Mouse (Mus musculus) frontal cortex, adult (tissue): ENCODE measurements around the gene Ppm1n.
A peak's percentile ranks its signal among the peaks of the same experiment; 100 is the strongest.
"Not testable (repeated sequence)": the region's sequence is repeated elsewhere in the genome, so short reads cannot be mapped to it uniquely, and the experiment has no call there.

Experiments used
- ATAC-seq: cut with Nextera tagmentation; 2 replicates; pipeline ENCODE4 v1.9.2; 2017; ENCODE audit warnings: mild to moderate bottlenecking, moderate library complexity, mixed read lengths; ENCODE audit not compliant: low TSS enrichment

The Ppm1n gene

DNA sequence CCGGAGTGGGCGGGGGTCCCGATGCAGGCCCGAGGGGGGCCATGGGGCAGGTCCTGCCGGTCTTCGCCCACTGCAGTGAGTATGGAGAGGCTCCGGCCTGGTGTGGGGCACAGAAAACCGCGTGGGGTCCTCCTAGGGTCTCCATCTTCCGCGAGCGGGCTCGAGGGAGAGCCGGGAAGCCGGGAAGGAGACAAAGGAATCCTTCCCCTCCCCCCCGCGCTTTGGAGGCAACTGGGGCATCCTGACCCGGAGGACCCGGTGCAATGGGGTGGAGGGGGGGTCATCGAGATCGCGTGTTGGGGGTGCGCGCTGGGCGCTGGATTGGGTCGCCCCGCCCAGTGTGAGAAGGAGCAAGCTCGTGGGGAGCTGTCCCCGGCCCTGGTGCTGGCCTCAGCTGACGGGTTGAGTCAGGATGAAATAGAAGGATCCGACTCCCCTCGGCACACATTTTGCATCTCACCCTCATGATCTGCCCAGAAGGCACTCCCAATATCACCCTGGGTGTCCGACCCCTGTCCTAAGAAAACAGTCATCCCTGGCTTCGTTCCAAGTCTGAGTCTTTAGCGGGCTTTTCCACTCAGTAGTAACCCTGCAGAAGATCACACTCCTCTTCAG, 3.0 kb upstream of the Ppm1n start:
- peak; percentile 31 for ATAC-seq

DNA sequence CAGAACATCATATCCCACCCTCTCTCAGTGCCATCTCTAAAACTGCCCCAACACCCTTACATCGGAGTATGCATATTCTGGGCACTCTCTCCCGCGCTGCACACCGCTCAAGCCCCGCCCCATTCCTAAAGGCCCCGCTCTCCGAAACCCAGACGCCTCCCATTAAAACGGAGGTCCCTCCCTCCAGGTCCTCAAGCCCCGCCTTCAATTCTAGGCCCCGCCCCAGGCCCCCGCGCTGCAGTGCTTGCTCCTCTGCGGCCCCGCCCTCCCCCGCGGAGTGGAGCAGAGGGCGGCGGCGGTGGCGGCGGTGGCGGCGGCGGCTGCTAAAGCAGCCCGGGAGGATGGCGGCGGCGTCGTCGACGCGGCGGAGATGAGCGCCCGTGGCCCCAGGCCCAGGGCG, 2.5 kb upstream of the Ppm1n start, which contains the start of gene Rtn2:
Rtn2 (plus strand) TSS at position 240 of the 400 bp plus-strand sequence.
- ATAC-seq = peak; percentile 83

DNA sequence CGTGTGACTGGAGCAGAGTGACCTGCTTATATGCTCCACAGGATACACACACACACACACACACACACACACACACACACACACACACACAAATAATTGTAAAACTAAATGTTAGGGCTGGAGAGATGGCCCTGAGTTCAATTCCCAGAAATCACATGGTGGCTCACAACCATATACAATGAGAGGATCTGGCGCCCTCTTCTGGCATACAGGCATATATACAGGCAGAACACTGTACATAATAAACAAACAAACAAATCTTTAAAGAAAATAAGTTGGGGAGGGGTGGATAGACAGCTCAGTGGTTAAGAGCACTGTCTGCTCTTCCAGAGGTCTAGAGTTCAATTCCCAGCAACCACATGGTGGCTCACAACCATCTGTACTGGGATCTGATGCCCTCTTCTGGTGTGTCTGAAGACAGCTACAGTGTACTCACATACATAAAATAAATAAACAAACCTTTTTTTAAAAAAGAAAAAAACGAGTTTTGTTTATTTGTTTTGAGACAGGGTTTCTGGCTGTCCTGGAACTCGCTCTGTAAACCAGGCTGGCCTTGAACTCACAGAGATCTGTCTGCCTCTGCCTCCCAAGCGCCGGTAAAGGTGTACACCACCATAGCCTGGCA, 1.9 kb upstream of the Ppm1n start:
- ATAC-seq = not testable (repeated sequence)

DNA sequence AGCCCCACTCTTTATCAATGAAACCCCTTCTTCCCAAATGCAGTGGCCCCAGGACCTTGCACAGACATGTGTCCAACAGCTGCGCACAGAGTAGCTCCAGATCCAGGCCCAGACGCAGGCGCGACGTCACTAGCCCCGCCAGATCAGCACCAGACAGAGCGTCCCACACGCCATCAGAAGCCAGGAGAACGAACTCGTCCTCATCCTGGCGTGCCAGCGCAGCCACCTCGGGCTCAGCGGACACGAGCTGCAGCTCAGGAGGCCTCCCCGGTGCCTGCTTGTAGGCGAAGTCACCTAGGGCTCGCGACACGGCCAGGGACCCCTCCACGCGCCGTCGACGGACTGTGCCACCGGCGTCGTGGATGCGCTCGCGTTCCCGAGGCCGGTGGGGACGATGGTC, 812 bp downstream of the Ppm1n start:
- no peak for ATAC-seq

DNA sequence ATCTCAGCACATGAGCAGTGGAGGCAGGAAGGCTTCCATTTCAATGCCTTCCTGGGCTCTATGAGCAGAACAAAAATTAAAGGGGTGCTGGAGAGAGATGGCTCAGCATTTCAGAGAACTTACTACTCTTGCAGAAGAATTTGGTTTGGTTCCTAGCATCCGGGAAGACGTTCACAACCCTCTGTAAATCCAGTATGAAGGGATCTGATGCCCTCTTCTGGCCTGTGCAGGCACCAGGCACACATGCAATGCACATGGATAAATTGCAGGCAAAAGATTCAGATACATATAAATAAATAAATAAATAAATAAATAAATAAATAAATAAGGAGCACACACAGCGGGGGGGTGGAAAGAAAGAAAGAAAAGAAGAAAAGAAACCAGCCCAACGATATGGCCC, 3.6 kb downstream of the Ppm1n start:
- ATAC-seq = no peak

DNA sequence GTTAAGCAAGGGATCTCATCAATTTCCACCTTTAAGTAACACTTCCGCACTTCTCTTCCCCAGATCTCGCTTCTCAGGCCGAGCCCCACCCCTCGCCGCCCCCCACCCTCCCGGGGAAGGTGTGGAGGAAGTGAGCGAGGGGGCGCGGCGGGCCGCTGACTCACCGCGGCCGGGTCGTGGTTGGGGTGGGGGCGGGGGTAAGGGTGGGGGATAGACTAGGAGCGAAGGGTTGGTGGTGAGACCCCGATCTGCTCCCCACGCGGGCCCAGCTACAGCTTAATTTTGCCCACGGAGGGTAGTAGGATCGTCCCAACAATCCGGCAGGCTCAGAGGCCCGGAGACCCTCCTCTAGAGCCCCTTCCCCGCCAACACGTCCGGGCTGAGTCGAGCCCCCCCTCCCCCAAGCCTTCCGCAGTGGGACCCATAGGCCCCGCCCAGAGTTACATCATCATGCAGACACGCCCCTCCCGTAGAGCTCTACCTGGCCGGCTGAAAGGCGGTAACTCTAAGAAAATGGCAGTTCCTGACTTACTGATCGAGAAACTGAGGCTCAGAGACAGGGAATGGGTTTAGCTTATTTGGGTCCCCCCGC, 7.6 kb downstream of the Ppm1n start:
- ATAC-seq = 0 out of 2 replicates have a peak, but pooled peaks have one; percentile 10

DNA sequence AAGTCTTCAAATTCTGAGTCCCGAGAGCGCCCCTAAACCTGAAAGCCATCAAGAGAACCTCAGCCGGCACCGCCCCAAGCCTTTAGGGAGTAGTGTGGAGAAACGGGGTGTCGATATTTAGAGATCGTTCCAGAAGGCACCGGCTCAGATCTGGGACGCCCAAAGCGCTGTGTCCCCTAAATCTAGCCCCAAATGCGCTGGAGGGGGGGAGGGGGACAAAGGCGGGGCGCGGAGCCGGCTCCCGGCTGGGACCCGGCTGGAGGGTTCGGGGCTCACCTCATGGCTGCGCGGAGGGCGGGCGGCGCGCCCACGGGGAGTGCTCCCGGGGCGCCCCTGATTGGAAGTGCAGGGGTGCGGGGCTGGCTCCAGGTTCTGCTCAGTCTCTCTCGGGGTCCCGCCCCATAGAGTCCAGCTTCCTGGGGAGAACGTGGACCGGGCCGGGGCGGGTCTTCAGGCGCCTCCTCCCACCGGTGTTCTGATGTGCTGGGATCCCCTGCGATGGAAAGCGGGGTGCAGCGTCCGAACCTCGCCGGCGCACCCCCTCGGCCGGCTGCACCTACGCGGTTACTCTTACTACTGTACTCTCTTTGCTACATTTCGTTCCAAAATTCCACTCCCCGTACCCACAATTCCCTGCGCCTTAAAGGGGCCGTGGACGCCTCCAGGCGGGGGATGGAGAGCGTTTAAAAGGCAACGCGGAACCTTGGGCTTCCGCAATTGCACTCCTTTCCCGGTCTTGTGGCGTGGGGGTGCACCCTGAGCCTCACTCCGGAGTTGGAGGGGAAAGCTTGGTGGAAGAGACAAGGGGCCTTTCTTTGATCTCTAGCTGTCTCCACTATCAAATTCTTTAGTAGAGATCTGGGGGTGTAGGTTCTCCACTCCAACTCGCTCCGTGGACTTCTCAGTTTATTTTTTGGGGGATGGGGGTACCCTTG, 8.4 kb downstream of the Ppm1n start, which contains the start of gene Vasp:
Vasp (minus strand) TSS at position 580 of the 935 bp plus-strand sequence.
- peak; percentile 89 for ATAC-seq

DNA sequence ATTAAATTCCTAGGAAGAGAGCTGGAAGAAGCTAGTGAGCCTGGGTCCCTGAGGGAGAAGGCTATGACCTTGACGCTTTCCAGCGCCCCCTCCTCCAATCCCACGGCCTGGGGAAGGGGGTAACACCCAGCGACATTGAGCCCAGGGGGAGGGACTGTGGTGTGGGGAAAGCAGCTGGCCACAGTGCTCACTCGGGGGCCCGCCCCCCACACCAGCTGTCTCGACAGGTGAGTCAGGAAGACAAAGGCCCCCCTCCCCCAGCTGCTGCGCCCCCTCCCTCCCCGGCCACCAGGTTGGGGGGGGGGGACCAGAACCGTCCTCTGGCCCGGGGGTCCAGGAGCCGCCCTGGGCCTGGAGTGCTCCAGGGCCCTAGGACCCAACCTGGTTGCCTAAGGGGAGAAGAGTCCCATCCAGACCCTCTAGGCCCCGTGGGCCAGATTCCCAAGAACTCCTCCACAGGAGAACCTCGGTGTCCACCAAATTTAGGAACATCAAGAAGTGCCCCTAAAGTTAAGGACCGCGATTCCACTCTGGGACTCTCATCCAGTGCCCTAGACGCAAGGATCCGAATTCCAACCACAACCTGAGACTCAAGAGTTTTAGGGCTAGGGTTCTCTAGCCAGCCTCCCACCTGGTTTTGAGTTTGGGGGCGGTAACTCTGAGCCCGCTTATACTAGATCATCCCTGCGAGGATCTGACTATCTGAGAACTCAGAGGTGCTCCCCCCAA, 9.2 kb downstream of the Ppm1n start:
- no peak for ATAC-seq

DNA sequence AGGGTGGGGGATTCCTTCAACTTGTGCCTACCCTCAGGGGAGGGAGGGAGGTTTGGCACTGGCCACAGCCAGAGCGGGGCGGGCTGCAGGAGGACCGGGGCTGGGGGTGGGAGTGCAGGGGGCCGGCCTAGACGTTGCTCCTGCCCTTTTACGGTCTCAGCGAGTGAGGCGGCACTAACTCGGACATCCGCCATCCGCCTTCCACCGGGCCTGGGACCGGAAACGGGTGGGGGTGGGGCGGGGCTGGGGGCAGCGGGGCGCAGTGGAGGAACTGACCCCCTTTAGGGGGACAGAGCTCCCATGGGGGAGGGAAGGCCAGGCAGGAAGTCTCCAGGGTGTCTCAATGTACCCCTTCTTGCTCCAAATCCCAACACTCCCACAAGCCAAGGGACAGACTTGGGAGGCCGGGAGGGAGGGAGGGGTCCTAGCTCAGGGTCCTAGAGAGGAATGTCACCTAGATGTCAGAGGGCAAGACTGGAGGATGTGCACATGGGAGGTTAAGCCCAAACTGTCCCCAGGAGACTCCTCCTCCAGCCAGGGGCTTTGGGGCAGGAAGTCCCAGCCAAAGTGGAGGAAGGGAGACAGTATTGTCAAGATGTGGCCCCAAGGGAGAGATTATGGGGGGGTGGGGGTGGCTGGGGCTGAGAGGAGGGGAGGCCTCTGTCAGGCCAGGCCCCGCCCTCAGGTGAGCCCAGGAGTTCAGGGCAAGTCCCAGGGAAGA, 10.0 kb downstream of the Ppm1n start:
- no peak for ATAC-seq

DNA sequence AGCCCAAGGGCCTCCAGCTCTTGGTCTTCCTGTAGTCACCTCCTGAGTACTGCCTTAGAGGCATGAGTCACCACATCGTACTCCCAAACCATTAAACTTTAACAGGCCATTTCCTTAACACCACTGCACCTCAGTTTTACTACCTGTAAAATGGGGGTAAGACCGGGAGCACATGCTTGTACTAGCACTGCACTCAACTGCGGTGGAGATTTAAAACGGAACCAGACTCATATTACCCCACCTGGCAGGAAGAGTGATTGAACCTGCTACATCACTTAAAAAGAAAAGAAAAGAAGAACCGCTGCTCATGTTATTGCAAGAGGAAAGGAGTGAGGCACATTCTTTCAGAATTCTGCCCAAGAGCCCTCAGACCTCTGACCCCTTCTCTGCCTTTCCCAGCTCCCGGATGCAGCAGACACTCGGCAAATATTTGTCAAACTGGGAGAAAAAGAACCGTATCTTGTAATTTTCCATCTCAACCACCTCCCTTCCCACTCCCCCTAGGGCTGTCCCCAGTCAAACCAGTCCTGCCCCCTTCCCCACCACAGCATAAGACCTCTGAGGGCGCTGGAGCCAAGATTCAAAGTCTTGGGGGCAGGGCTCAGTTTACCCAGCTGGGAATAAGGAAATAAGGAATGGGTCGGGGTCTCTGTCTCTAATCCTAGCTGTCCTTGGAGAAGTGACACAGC, 10.7 kb downstream of the Ppm1n start:
- ATAC-seq = no peak

DNA sequence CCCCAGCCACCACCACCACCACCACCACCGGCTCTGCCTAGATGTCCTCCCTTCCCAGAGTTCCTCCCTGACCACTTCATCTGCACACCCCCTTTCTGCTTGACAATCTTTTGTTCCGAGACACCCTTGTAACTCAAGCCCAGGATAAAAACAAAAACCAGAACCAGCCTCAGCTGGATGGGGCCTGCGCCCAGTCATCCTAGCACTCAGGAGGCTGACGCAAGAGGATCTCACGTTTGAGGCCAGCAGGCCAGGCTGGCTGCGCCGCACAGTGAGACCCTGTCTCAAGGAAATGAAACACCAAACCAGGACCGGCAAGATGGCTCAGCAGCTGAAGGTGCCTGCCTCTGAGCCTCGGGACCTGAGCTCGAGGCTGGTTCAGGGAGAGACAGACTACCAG, 12.8 kb downstream of the Ppm1n start:
- no peak for ATAC-seq

DNA sequence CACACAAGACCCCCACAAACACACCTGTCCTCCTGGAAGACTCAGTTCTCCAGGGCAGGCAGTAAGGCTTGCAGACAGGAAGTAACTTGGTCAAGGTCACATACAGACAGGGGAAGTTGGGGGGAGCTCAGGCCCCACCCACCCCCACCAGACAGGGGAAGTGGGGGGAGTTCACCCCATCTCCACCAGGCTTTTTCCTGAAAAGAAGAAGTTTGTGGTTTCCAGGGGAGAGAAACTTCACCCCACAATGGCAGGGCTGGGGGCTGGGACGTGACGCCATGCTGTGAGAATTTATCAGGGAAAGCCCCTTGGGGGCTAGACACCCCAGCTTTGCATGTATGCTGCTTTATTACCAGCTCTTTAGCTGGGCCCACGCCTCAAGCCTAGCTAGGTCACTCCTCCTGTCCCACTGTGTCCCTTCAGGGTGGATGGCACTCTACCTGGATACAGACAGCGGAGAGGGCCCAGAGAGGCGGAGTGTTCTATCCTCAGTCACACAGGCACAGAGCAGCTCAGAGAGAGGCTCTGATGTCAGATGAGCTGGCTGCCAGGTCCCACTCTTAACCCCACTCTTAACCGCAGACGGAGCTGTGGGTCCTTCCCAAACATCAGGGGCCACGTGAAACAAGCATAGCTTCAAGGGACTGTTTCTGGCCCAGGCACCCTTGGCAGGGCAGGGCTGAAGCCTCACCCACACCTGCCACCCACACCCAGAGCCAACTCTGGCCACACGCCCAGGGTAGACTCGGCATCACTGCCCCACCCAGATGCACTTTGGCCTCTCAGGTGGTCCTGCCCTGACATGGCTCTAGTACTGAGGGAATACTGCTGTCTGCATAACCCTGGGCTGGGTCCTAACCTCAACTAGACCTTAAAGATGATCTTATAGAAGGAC, 13.7 kb downstream of the Ppm1n start:
- ATAC-seq = no peak

DNA sequence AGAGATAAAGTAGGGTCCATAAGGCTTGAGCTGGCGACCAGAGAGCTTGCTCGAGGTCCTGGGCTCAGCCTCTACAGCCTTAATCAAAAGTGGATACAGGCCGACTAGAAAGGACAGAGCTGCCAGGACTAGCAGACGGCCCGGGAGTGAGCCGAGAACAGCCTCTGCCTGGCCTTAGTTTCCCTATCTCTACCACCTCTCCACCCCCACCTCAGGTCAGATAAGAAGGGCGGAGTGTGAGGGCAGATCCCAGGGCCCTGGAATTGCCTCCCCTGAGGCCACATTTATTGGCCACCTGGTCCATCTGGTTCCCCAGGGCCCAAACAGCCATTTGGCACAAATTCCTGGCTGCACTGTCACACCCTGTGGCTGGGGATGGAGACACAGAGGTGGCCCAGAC, 14.7 kb downstream of the Ppm1n start:
- ATAC-seq = no peak

DNA sequence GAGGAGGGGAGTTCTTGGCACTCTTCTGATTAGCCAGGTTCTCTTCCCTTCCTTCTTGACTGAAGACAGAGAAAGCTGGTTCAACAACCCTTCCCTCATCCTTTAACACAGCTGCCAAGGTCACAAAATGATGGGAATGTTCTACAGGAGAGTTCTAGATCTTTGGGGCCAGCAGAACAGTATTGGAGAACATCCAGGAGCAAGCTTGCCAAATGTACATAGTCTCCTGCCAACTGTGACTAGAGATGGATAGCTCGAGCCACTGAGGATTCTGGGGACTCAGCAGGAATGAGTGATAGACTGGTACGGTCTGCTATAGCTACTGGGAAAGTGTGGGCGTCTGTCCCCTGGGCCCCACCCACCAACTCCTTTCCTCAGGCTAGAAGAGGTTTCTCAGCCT, 21.5 kb downstream of the Ppm1n start:
- no peak; the same call in 1 of the 2 replicates for ATAC-seq

DNA sequence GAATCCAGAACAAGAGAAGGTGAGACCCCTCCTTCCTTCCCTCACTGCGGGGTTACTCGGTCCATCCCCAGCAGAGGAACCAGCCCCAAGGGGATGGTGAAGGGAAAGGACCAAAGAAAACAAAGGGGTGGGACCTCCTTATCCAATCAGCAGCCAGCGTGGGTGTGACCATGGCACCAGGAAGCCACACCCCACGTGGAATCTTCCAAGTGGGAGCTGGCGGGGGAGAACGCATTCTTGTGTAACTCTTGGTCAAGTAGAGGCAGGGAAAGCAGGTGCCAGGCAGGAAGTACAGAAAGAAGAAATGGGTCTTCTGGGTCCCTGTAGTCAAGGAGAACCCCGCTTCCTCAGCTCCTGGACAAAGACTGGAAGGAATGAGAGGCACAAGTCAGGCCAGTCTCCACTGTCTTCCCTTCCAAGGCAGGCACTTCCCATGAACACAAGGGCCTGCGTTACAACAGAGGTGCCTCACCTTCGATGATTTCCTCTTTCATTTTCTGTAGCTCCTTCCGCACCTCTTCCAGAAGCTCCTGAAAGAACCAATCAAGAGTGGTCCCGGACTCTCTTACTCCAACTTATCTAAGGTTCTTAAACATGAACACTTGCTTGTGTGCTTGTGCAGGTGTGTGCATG, 22.4 kb downstream of the Ppm1n start:
- peak; percentile 79; the same call in 1 of the 2 replicates for ATAC-seq

DNA sequence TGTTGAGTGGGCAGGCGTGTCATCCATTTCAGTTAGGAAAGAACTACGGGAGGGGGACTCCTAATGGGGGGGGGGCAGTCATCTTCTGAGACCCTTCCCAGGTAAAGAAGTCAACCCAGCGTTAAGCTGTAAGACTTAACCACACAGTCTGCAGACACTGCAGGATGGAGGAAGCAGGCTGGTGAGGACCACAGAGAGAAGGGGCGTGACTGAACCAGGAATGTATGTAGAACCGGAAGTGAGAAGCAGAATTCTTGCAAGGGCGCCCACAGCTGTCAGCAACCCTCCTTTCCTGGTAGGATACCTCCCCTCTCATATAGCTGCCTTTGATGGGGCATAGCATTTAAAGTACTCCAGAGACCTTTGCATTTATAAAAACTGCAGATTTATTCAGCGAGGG, 23.3 kb downstream of the Ppm1n start:
- ATAC-seq = no peak

DNA sequence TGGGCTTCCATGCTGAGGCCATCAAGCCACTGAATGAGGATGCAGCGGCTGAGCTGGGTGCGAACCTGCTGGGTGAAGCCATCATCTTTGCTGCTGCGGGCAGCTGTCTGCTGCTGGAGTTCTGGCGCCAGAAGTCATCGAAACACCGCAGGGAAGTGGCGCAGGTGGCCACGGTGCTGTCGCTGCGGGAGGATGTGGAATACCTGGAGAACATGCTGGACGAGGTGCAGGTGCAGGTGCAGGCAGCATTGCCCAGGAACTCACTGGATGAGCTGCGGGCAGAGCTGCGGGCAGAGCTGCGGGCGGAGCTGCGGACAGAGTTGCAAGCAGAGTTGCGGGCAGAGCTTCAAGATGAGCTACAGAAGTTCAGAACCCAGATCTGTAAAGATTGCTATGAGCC, 24.5 kb downstream of the Ppm1n start:
- ATAC-seq = no peak

DNA sequence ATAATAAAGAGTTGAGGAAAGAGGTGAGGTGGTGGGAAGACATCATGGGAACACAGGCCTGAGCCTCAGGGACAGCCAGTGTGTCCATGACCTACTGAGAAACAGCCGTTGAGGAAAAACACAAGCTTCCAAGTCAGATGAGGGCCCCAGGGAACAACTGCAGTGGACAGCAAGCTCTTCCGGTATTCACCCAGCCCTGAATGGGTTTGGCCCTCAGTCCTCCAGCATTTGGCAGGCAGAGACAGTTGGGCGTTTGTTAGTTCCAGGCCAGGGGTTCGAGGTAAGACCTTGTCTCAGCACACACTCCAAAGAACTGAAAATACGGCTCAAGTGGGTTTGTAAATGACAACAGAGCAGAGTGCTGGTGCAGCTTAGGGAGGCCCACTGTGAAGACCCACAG, 26.4 kb downstream of the Ppm1n start:
- ATAC-seq = no peak

DNA sequence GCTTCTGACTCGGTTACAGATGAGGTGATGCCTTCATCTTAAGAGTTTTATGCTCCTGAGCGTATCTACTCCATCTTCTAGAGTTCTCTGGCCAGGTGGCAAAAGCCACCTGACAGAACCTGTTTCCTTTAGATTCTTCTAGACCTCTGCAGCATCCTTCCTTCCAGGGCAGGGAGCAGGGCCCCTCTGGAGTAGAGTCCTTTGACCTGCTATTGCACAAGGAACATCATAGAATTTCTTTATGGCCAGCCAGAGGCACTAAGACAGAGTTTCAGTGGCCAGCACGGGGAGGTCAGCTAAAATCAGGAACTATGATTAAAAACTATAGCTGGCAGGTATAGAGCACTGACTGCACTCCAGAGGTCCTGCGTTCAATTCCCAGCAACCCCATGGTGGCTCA, 27.8 kb downstream of the Ppm1n start:
- ATAC-seq = no peak
